Mouse (Mus musculus) thymus, adult 2 months (tissue): ENCODE results near the gene Dscam.

Experiments used
- CTCF ChIP-seq: fragments of 200-500 bp; IDR thresholded peaks from 2 replicates; pipeline ENCODE4 v1.5.1; 2012; ENCODE audit warnings: mild to moderate bottlenecking, control low read depth, low read length, moderate library complexity, borderline replicate concordance; ENCODE audit not compliant: control insufficient read depth, poor library complexity, insufficient read depth; ENCODE audit errors: extremely low read depth
- POLR2A ChIP-seq: fragments of 200-500 bp; IDR thresholded peaks from 2 replicates; pipeline ENCODE4 v1.6.1; 2012; ENCODE audit warnings: mild to moderate bottlenecking, low read length, control low read depth, moderate library complexity; ENCODE audit not compliant: control insufficient read depth, poor library complexity, insufficient read depth; ENCODE audit errors: extremely low read depth

DNA sequence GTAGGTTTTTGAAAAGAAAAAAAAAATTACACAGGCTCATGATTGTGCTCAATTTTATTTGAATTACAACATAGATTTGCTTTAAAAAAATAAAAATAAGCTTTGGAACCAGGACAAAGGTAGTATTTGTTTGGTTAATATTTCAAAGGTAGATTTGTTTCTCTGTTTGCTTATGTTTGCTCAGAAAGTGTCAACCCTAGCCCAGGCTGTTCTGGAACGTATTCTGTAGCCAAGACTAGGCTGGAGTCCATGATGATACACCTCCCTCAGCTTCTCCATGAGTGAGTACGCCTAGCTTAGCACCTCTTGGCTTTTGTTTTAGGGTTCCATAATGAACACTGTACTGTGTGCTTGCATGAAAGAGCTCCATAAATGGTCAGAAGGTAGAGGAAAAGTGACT is 183.2 kb downstream of the Dscam start:
- TF ChIP-seq POLR2A (no peak), CTCF (no peak)
